Mouse (Mus musculus): ENCODE results near the gene Trim61.
A peak's percentile ranks its signal among the peaks of the same experiment; 100 is the strongest.
"Not testable (repeated sequence)": the region's sequence is repeated elsewhere in the genome, so short reads cannot be mapped to it uniquely, and the experiment has no call there.

Gene Trim61

GRCm38 (mm10) chr8:65018423-65018822 is at the start of gene Trim61, which contains the start of gene Trim60:
Gene Trim61, minus strand, starts transcription at chr8:65018523.
Gene Trim60, minus strand, starts transcription at chr8:65018584.
- DNase-seq (ENCODE audit: low read depth), result no peak

DNA sequence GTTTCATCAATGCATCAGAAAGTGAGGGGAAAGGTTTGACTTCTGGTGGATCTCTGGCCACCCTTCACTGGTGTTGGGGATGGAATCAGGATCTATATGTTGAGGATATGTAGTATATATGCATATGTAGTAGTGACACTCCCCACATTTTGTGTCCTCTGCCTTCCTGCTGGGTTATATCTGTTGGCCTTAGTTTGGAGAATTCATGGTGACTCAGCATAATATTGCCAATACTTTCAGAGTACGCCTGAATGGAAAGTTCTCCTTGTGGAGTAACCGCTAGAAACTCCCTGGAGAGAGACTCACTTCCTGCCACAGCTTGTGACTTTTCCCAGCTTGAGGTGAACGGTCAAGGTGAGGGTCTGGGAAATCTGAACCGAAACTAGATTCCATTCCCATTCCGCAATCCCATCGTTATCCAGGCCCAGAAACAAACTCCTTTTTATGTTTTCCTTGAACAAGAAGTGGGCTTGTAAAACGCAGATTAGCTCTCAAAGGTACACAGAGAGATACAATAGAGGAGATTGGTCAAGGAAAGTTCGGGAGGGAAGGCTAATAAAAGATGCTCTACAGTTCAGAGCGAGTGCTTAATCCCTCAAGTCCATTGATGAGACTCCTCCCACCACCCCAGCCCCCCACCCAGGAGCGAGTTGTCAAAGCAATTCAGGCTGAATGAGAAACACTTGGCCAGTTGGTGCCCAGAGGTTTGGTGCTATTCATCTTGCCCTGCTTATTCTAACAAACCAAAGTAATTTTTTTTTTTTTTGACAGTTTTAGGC is 49.6 kb upstream of the Trim61 start:
- DNase-seq (ENCODE audit: low read depth), result no peak

DNA sequence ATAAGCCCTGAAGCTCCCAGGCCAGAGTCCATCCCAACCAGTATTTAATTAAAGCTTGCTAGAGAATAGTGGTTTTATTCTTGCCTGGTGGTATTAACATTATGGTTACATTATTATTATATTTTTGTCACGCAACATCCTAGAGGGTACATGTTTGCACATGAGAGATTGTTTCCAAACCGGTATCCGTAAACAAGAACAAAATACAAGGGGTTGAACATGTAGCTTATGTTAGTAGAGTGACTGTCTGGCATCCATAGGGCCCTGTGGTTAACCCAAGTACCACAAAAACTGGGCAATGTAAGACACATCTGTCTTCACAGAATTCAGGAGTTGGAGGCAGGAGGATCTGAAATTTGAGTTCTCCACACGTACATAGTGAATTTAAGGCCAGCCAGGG is 48.7 kb upstream of the Trim61 start:
- DNase-seq (ENCODE audit: low read depth), result no peak

DNA sequence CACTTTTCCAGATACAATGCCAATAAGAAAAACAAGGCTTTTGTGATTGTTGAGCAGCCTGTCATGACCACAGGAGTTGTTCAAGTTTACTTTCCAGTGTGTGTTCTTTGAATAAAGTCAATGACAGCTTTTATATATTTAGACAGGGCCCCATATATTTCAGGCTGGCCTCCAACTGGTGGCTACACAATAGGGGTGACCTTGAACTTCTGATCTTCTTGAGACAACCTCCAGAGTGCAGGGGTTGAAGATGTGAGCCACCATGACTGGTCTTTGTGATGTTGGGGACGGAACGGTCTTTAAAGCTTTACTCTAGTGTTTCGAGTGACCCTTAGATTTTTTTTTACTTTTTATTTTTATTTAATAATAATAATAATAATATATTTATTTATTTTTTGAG is 47.3 kb upstream of the Trim61 start:
- no peak for DNase-seq (ENCODE audit: low read depth)

DNA sequence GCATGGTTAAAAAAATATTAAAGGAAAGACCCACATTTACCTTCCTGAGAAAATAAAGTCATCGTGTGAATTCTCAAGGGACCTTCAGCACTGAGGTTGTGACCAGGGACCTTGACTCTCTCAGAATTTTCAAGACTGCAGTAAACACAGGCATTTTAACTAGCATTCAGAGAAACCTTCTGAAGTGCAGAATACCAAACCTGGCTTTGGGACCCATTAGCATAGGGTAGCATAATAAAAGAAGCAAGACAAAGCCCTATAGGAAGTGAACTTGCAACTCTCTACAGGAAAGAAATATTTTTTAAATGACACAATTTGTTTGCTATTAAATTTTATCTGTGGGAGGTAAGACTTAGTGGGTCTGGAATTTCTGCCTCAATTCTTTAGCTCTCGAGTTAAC is 45.7 kb upstream of the Trim61 start:
- DNase-seq (ENCODE audit: low read depth), result no peak

- no peak for DNase-seq (ENCODE audit: low read depth)
These were observed 43.9 kb upstream of the Trim61 start for GRCm38 (mm10) chr8:65062195-65062594.

- no peak for DNase-seq (ENCODE audit: low read depth)
These were observed 38.4 kb upstream of the Trim61 start for GRCm38 (mm10) chr8:65056722-65057121.

- no peak for DNase-seq (ENCODE audit: low read depth)
These were observed 35.6 kb upstream of the Trim61 start for GRCm38 (mm10) chr8:65053968-65054367.

GRCm38 (mm10) chr8:65053554-65053953 is 35.2 kb upstream of the Trim61 start:
- no peak for DNase-seq (ENCODE audit: low read depth)

- DNase-seq (ENCODE audit: low read depth), result no peak
These were observed 29.5 kb upstream of the Trim61 start for GRCm38 (mm10) chr8:65047801-65048200.

DNA sequence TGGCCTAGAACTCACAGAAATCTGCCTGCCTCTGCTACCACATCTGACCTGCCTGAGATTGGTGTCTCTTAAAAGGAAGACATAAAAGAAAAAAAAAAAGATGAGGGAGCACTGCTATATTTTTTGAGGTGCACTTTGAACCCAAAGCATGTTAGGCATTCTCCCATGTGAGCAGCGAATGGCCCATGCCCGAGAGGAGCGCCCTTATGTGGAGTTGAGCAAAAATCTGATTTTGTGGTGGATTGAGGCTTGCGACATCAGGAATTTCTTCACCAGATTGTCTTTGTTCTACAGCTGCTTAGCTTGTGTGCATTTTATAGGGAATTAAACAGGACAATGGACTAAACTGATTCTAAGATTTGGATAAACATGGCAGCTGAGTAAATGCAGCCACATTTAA is 28.9 kb upstream of the Trim61 start:
- no peak for DNase-seq (ENCODE audit: low read depth)

DNA sequence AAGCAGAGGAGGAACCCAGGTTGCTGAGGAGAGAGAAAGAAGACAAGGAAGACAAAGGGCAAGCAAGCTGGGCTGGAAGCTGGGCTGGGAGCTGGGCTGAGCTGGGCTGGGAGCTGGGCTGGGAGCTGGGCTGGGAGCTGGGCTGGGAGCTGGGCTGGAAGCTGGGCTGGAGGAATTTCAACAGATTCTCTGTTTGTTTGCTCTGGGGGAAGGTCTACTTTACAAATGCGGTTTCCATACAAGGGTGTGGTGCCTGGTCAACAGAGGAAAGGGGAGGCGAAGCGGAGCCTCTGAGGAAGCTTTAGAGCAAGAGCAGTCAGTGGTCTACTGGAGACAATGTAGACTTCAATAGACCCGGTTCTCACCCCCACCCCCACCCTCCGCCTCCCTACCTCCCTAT is 28.2 kb upstream of the Trim61 start:
- no peak for DNase-seq (ENCODE audit: low read depth)

GRCm38 (mm10) chr8:65037117-65037533 is 18.8 kb upstream of the Trim61 start, which contains the start of gene Apela:
Gene Apela, minus strand, starts transcription at chr8:65037336.
- DNase-seq (ENCODE audit: low read depth), result no peak

GRCm38 (mm10) chr8:65034136-65034535 is 15.8 kb upstream of the Trim61 start:
- no peak for DNase-seq (ENCODE audit: low read depth)

GRCm38 (mm10) chr8:65033056-65033455 is 14.7 kb upstream of the Trim61 start:
- DNase-seq (ENCODE audit: low read depth), result no peak

GRCm38 (mm10) chr8:65032107-65032506 is 13.8 kb upstream of the Trim61 start:
- DNase-seq (ENCODE audit: low read depth), result no peak

GRCm38 (mm10) chr8:65030735-65031485 is 12.6 kb upstream of the Trim61 start:
- DNase-seq (ENCODE audit: low read depth), result no peak

DNA sequence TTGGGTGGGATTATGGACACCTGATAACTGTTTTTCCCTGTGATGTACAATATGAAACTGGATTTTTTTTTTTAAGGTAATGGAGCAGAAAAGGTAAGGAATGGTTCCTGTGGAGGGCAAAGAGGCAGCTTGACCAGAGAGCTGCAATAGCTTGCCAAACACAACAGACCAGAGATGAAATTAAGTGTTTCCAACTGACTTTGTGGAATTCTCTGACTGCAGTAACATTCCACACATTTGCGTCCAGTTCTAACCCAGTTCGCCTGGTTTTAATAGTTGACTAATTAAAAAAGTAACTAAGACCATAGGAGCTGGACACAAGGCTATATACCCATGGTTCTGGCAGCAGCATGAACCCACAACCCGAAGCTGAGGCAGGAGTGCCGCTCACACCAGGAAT is 11.5 kb upstream of the Trim61 start:
- DNase-seq (ENCODE audit: low read depth), result no peak

- DNase-seq (ENCODE audit: low read depth), result no peak
These were observed 10.8 kb upstream of the Trim61 start for GRCm38 (mm10) chr8:65028959-65029686.

GRCm38 (mm10) chr8:65022485-65022884 is 4.2 kb upstream of the Trim61 start:
- peak; percentile 47 for DNase-seq (ENCODE audit: low read depth)

DNA sequence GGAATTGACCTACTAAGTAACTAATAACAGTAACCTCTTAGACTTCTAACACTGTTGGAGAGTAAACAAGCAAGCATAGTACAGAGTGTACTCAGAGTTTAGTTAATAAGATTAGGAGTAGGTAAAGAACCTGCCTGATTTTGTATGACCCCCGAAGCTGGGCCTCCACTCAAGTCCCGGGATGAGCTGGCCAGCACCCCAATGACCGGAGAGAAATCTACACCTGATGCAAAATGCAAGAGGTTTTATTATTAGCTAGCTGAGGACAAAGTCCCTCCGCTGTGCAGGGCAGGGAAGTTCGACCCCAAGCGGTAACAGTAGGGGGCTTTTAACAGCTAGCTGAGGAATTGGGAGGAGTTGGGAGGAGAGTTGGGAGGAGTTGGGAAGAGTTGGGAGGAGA is 10.7 kb downstream of the Trim61 start:
- DNase-seq (ENCODE audit: low read depth), result not testable (repeated sequence)

GRCm38 (mm10) chr8:64998806-64999365 is 19.4 kb downstream of the Trim61 start:
- DNase-seq (ENCODE audit: low read depth), result no peak
